Mouse (Mus musculus): ENCODE data around the gene Lrrc19. TPM values are rescaled to one million over a fixed set of nuclear protein-coding genes. Genes with fewer than 3 reads are reported as not detected.

Lrrc19 gene
- polyA plus RNA-seq, 1 experiment from 2014 or later = 1.7 TPM

MicroRNA genes within 50 kb of the gene (microRNA counts, 519-probe panel; counts per million panel counts)
- 4,849 counts per million, percentile 85 among the panel's probes with 10 or more counts for microRNA mmu-miR-872

Small RNA genes lying within 50 kb of the gene (microRNA-seq; reads per million reads assigned to microRNA genes)
- 3,333 reads per million, percentile 86 among the genes with 10 or more reads in this experiment for gene Mir872

Other genes starting within 250 kb of the Lrrc19 start
- not detected in 2 replicates for gene Gm10306, start 93.6 kb downstream of the Lrrc19 start, polyA plus RNA-seq (2016; fragmentation: Nextera tagmentation; extraction: Ambion mirVana)
- gene Caap1, start 93.3 kb downstream of the Lrrc19 start, polyA plus RNA-seq (2016; fragmentation: Nextera tagmentation; extraction: Ambion mirVana) = 32.0 and 33.2 TPM in 2 replicates
- gene Plaa, start 46.9 kb downstream of the Lrrc19 start, polyA plus RNA-seq (2016; fragmentation: Nextera tagmentation; extraction: Ambion mirVana) = 83.8 and 90.1 TPM in 2 replicates
- gene Ift74, start 35.7 kb downstream of the Lrrc19 start, polyA plus RNA-seq (2016; fragmentation: Nextera tagmentation; extraction: Ambion mirVana) = 50.3 and 50.8 TPM in 2 replicates
- gene Tek, start 89.1 kb upstream of the Lrrc19 start, polyA plus RNA-seq (2016; fragmentation: Nextera tagmentation; extraction: Ambion mirVana) = 9.8 and 10.8 TPM in 2 replicates